Mouse (Mus musculus): ENCODE data around the gene Mylk. TPM values are rescaled to one million over a fixed set of nuclear protein-coding genes. Genes with fewer than 3 reads are reported as not detected.
A peak's percentile ranks its signal among the peaks of the same experiment; 100 is the strongest.

The Mylk gene
- polyA plus RNA-seq, 1 experiment from 2014 or later, result 8.5 TPM

DNA sequence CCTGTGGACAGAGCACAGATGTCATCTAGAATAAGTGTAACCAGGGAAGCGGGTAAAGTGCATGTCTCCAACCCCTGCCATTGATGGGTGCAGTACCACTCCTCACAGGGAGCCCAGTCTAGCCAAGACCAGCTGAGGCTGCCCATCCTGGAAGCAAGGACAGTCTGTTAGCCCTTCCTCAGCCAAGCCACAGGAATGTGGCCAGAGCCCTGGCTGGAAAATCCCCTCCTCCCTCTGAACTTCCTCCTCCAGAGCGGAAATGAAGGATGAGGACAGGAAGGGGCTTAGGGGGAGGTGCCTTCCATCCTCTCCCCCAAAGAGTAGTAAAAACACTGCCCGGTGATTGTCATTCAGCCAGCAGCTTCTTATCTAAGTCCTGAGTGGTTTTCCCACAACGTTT lies 192.6 kb downstream of the Mylk start:
- H3K4me3 ChIP-seq, result no peak overlapping the region
- H3K27ac ChIP-seq (replicated peaks), result peak overlapping the region; percentile 55; the same call in 1 of the 2 replicates
- H3K27me3 ChIP-seq (ENCODE audit: low read depth, poor library complexity, severe bottlenecking), result no peaks in the 10 kb centered on the region
- no peak for DNase-seq (ENCODE audit: low spot score)
- no peaks in the 10 kb centered on the region for H3K36me3 ChIP-seq
- H3K9me3 ChIP-seq (replicated peaks), result no peaks in the 10 kb centered on the region
- peaks cover 46% of the 10 kb centered on the region for H3K4me1 ChIP-seq
- 54% methylated on average over 4 of the region's 4 CpGs for WGBS

DNA sequence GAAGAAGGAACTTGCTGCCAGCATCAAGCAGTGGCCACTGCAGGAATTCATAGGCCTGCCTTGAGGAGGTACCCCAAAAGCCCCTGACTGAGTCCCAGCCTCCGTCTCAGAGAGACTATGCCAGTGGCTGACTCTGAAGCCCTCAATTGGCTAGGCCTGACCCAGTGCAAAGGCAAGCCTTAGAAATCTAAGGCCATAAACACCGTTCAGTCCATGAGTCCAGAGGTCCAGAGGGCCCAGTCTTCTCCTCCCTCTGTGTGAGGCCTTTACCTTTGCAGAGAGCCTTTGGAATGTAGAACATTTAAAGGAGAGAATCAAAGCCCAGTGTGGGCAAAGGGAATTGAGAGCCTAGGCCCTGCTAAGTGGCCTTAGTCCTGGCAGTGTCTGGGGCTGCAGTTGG lies 193.2 kb downstream of the Mylk start:
- no peaks in the 10 kb centered on the region for H3K27me3 ChIP-seq (ENCODE audit: low read depth, poor library complexity, severe bottlenecking)
- H3K9me3 ChIP-seq (replicated peaks), result no peaks in the 10 kb centered on the region
- peaks cover 46% of the 10 kb centered on the region for H3K4me1 ChIP-seq
- no peaks in the 10 kb centered on the region for H3K36me3 ChIP-seq
- DNase-seq (ENCODE audit: low spot score), result no peak
- peak overlapping the region; percentile 49 for H3K27ac ChIP-seq (replicated peaks)
- no peak overlapping the region for H3K4me3 ChIP-seq
- WGBS, result 79% methylated on average over 2 of the region's 2 CpGs

DNA sequence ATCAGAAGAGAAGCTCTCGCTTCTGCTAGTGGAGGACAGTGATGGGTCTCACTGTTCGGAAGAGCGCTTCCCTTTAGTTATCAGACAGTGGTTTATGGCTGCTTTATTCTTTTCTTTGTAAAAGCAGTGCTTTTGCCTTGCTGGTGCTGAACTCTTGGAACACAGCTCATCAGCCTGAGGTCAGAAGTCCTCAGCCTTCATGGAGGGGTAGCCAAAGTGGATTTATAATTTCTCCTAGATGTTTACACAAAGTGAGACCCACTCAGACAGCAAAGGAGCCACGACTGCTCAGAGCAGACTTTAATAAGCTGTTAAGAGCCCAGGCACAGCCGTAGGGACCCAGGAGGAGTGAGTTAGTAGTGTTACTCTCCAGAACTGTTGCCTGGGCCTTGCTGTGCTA lies 194.9 kb downstream of the Mylk start:
- H3K9me3 ChIP-seq (replicated peaks), result no peaks in the 10 kb centered on the region
- no peaks in the 10 kb centered on the region for H3K36me3 ChIP-seq
- no peak for DNase-seq (ENCODE audit: low spot score)
- no peaks in the 10 kb centered on the region for H3K27me3 ChIP-seq (ENCODE audit: low read depth, poor library complexity, severe bottlenecking)
- 82% methylated on average over 5 of the region's 5 CpGs for WGBS
- H3K4me1 ChIP-seq, result peaks cover 35% of the 10 kb centered on the region
- no peak overlapping the region for H3K4me3 ChIP-seq
- H3K27ac ChIP-seq (replicated peaks), result no peak overlapping the region

DNA sequence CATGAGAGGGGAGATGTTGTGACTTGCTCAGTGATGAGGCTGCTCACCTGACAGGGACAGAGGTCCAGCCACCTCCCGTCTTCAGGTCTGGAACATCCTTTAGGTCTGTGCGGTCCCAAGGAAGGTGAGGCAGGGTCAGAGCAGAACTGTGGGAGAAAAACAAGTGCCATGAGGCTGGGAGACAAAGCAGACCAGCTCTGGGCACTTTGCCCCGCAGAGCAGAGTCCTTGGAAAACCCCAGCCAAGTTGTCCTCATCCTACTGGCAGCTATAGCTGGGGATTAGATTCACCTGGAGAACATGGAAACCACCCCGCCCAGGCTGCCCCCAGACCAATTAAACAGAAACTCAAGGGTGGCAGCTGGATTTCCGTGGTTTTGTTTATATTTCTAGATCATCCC lies 195.4 kb downstream of the Mylk start:
- H3K4me1 ChIP-seq, result peaks cover 31% of the 10 kb centered on the region
- H3K27ac ChIP-seq (replicated peaks), result no peak overlapping the region
- WGBS, result 78% methylated on average over 5 of the region's 5 CpGs

DNA sequence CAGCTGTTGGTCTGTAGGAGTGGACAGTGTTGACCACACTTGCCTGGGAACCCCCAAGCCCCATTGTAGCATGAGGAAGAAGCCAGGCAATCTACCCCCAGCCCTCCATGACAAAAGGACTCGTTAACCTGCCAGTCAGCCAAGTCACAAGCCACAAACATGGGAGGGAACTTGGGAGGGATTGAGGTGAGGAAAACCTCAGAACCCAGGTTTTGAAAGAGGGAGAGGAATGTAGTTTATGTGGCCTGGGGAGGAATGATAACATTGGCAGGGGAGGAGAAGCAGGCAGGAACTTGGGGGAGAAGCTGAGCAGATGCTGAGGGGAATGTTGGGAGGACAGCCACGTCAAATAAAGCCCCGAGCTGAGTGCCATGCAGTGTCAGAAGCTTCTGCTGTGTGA lies 196.9 kb downstream of the Mylk start:
- no peak for DNase-seq (ENCODE audit: low spot score)
- Histone ChIP-seq H3K36me3 (no peaks in the 10 kb centered on the region), H3K4me1 (peaks cover 21% of the 10 kb centered on the region), H3K4me3 (no peak overlapping the region), H3K27ac (replicated peaks) (no peak overlapping the region), H3K27me3 (ENCODE audit: low read depth, poor library complexity, severe bottlenecking) (no peaks in the 10 kb centered on the region), H3K9me3 (replicated peaks) (no peaks in the 10 kb centered on the region)
- 73% methylated on average over 3 of the region's 3 CpGs for WGBS

More for the DNA sequence above, 195.4 kb downstream of the Mylk start:
- DNase-seq (ENCODE audit: low spot score), result no peak
- Histone ChIP-seq H3K27me3 (ENCODE audit: low read depth, poor library complexity, severe bottlenecking) (no peaks in the 10 kb centered on the region), H3K36me3 (no peaks in the 10 kb centered on the region), H3K4me3 (no peak overlapping the region), H3K9me3 (replicated peaks) (no peaks in the 10 kb centered on the region)

DNA sequence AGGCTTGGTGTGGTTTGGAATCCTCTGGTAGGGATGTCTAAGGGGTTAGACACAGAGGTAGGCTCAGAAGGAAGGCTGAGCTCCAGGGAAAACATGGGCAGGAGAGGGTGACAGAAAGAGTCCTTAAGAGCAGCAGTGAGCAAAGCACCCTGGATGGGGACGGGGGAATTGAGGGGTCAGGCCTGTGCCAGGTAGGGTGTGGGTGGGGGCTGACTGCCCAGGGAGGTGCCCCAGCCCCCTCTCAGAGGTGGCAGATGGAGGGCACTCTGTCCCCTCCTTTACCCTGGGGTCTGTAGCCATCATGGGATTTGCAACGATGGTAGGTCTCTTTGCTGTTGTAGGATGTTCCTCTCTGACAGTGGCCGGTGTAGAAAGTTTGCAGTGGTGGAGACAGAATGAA lies 201.3 kb downstream of the Mylk start:
- WGBS, result 94% methylated on average over 3 of the region's 3 CpGs
- no peak overlapping the region for H3K4me3 ChIP-seq
- no peaks in the 10 kb centered on the region for H3K9me3 ChIP-seq (replicated peaks)
- H3K27ac ChIP-seq (replicated peaks), result no peak overlapping the region
- H3K27me3 ChIP-seq (ENCODE audit: low read depth, poor library complexity, severe bottlenecking), result no peaks in the 10 kb centered on the region
- no peaks in the 10 kb centered on the region for H3K36me3 ChIP-seq
- peaks cover 8% of the 10 kb centered on the region; the same call in 1 of the 2 replicates for H3K4me1 ChIP-seq
- DNase-seq (ENCODE audit: low spot score), result no peak

DNA sequence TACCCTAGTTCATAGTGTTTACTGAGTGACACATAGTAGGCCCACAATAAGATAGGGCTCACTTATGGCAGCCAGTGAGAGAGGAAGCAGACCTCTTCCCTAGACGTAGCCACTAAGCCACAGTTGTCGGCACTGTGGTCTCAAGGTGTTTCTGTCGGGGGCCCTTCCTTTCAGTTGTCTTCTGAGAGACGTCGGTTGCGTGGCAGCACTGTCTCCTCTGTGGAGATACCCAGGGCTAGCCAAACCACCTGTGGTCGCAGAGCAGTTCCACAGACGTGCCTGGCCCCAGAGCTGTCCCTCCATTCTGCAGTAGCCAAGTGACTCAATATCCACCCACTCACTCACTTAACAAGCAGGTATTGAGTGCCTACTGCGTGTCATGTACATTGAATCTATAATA lies 205.9 kb downstream of the Mylk start:
- 92% methylated on average over 9 of the region's 9 CpGs for WGBS

DNA sequence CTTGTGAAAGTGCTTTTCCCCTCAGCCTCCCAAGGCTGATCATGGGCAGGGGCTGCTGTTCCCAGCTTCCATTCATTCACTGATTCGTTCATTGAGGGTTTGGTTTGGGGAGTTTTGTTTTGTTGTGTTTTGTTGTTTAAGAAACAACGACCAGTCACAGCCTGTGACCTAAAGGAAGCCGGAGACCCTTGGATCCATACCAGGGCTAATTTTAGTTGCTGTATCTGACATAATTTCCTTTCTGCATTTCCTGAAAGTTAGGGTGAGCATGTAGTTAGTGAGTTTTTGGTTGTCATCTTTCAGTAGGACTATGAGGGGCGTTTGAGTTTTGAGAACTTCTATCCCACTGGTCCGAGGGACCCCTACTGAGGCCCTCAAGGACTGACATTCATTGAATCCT lies 207.2 kb downstream of the Mylk start:
- WGBS, result 81% methylated on average over 5 of the region's 5 CpGs
- Histone ChIP-seq H3K27me3 (ENCODE audit: low read depth, poor library complexity, severe bottlenecking) (peaks cover 10% of the 10 kb centered on the region), H3K4me3 (no peak overlapping the region), H3K36me3 (peaks cover 31% of the 10 kb centered on the region), H3K9me3 (replicated peaks) (0 out of 2 replicates have a peak, but pooled peaks cover 3% of the 10 kb centered on the region), H3K4me1 (peaks cover 8% of the 10 kb centered on the region), H3K27ac (replicated peaks) (no peak overlapping the region)
- no peak for DNase-seq (ENCODE audit: low spot score)

More for the DNA sequence above, 205.9 kb downstream of the Mylk start:
- H3K9me3 ChIP-seq (replicated peaks), result 0 out of 2 replicates have a peak, but pooled peaks cover 3% of the 10 kb centered on the region
- DNase-seq (ENCODE audit: low spot score), result no peak
- H3K4me1 ChIP-seq, result peaks cover 5% of the 10 kb centered on the region; the same call in 1 of the 2 replicates
- no peak overlapping the region for H3K27ac ChIP-seq (replicated peaks)
- H3K4me3 ChIP-seq, result no peak overlapping the region
- H3K36me3 ChIP-seq, result peaks cover 18% of the 10 kb centered on the region
- H3K27me3 ChIP-seq (ENCODE audit: low read depth, poor library complexity, severe bottlenecking), result no peaks in the 10 kb centered on the region; the same call in 1 of the 2 replicates

DNA sequence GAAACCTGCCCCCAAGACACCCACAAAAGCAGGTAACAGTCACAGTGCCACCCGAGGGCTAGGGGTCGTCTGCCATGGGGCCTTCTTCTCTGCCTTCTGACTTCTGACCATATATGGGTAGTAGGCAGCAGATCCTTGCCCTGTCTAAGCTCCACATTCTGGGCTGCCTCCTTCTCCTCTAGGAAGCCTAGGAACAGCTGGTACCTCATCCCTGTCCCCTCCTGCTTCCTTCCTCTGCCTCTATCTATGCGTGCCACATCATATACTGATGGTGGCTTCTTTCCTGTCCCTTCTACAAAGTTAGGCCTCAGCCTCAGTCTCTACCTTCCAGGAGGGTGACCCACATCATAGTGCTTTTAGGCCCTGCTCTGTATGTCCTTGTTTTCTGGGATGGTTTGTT lies 207.8 kb downstream of the Mylk start:
- WGBS, result 89% methylated on average over 3 of the region's 3 CpGs
- Histone ChIP-seq H3K27ac (replicated peaks) (no peak overlapping the region), H3K36me3 (peaks cover 31% of the 10 kb centered on the region), H3K9me3 (replicated peaks) (0 out of 2 replicates have a peak, but pooled peaks cover 3% of the 10 kb centered on the region), H3K4me1 (peaks cover 14% of the 10 kb centered on the region), H3K4me3 (no peak overlapping the region), H3K27me3 (ENCODE audit: low read depth, poor library complexity, severe bottlenecking) (peaks cover 10% of the 10 kb centered on the region)
- DNase-seq (ENCODE audit: low spot score), result no peak

DNA sequence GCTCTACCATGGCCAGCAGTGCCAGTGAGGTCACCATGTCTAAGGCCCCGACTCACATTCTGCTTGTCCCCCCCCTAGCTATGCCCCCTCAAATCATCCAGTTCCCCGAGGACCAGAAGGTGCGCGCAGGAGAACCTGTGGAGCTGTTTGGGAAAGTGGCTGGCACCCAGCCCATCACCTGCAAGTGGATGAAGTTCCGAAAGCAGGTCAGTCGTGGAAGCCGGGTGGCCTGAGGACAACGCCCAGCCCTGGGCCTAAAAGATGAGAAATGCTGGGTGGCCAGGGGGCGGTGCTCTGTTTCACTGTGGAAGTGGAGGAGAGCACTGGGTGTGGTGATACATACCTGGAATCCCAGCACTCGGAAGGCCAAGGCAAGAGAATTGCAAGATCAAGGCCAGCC lies 208.5 kb downstream of the Mylk start:
- Histone ChIP-seq H3K27me3 (ENCODE audit: low read depth, poor library complexity, severe bottlenecking) (peaks cover 10% of the 10 kb centered on the region), H3K36me3 (peaks cover 31% of the 10 kb centered on the region), H3K27ac (replicated peaks) (no peak overlapping the region), H3K4me3 (no peak overlapping the region), H3K4me1 (peaks cover 19% of the 10 kb centered on the region), H3K9me3 (replicated peaks) (0 out of 2 replicates have a peak, but pooled peaks cover 3% of the 10 kb centered on the region)
- 95% methylated on average over 10 of the region's 10 CpGs for WGBS
- DNase-seq (ENCODE audit: low spot score), result no peak

DNA sequence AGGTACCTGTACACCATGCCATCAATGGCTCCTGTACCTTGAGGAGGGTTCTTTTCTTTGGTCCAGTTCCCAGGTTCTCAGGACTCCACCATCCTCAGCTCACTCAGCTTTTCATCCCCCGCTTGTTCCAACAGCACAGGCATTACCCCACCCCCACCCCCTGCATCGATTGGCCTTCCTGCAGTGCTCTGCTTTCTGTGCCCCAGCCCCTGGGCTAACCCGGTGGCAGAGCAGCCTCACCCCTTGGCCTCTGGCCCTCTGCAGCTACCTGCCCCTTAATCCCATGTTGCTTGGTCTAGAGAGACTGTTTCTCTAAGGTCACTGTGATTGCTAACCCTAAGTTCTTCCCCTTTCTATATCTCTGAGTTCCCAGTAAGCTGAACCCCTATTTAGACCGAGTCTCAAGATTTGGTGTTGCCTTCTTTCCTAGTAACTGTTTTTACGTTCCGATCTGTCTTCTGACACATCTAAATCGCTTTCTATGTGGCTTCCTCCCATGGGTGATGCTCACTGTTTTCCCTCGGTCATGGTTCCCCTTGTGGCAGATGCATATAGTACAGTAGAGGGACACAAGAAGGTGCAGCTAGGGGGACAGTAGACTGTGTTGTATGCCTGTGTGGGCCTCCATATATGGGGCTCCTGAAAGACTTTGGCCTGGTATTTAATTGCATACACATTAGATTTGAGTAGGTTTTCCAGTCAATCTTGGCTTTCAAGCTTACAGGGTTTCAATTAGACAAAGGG lies 212.6 kb downstream of the Mylk start:
- 0 out of 2 replicates have a peak, but pooled peaks cover 3% of the 10 kb centered on the region for H3K9me3 ChIP-seq (replicated peaks)
- no peak for DNase-seq (ENCODE audit: low spot score)
- 72% methylated on average over 8 of the region's 8 CpGs for WGBS
- no peak overlapping the region for H3K27ac ChIP-seq (replicated peaks)
- H3K27me3 ChIP-seq (ENCODE audit: low read depth, poor library complexity, severe bottlenecking), result peaks cover 10% of the 10 kb centered on the region
- H3K4me1 ChIP-seq, result peaks cover 35% of the 10 kb centered on the region
- H3K4me3 ChIP-seq, result no peak overlapping the region
- peaks cover 31% of the 10 kb centered on the region for H3K36me3 ChIP-seq

DNA sequence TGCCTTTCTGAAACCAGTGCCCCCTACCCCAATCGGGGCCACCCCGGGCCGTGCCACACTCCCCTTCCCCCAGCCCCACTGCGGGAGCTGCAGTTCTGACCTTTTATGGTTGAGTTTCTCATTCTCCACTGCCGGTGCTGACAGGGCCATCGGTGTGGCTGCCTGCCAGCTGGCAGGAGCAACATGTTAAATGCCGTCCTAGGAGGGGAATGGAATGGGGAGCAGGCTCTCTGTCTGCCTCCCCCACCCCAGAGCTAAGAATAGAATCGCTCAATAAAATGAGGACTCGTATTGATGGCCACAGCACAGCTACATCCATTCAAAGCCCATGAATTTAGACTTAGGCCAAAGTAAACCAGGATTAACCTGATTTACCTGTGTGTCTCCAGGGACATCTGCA lies 213.7 kb downstream of the Mylk start:
- peaks cover 35% of the 10 kb centered on the region for H3K4me1 ChIP-seq
- no peak overlapping the region for H3K4me3 ChIP-seq
- 0 out of 2 replicates have a peak, but pooled peaks cover 3% of the 10 kb centered on the region for H3K9me3 ChIP-seq (replicated peaks)
- peaks cover 27% of the 10 kb centered on the region for H3K36me3 ChIP-seq
- 73% methylated on average over 9 of the region's 9 CpGs for WGBS
- no peak overlapping the region for H3K27ac ChIP-seq (replicated peaks)
- DNase-seq (ENCODE audit: low spot score), result no peak
- H3K27me3 ChIP-seq (ENCODE audit: low read depth, poor library complexity, severe bottlenecking), result peaks cover 15% of the 10 kb centered on the region

DNA sequence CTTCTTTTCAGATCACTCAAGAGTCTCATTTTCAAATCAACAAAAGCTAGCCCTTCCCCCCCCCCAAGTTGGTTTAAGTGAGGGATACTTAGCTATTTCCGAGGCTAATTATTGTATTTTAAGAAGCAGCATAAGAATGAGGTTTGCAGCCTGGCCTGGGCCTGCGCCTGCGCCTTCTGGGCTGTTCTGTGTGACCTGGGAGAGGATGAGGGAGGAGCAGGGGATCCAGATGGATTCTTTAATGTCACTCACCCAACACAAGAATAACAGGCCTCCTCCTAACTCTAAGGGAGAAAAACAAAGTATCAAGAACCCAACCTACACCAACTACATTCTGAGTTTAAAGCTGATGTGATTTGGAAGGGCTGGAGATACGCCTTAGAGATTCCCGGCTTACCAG lies 214.3 kb downstream of the Mylk start:
- Histone ChIP-seq H3K4me1 (peaks cover 35% of the 10 kb centered on the region), H3K4me3 (no peak overlapping the region), H3K9me3 (replicated peaks) (0 out of 2 replicates have a peak, but pooled peaks cover 3% of the 10 kb centered on the region), H3K36me3 (peaks cover 28% of the 10 kb centered on the region), H3K27ac (replicated peaks) (no peak overlapping the region), H3K27me3 (ENCODE audit: low read depth, poor library complexity, severe bottlenecking) (peaks cover 15% of the 10 kb centered on the region)
- no peak for DNase-seq (ENCODE audit: low spot score)
- 86% methylated on average over 5 of the region's 5 CpGs for WGBS

All from midbrain, embryonic 10.5 days (tissue).